9 mouse cellular contexts compared by ENCODE assay signal in genomic region chr10:3920368-3921152, GRCm38 (mm10). TPM values are rescaled to one million over a fixed set of nuclear protein-coding genes. Genes with fewer than 3 reads are reported as not detected.
A peak's percentile ranks its signal among the peaks of the same experiment; 100 is the strongest.
DNase-seq lines count a peak whose midpoint lies in the region; ATAC-seq and TF ChIP-seq lines count a peak whose summit lies in the region.
"Had no signal": no experiment of that assay in that cellular context is flagged by ENCODE, and none has a peak within 500 bp of the region (broad histone marks: within the 10 kb centered on the region; RNA-seq: fewer than 3 reads in every experiment).

No protein-coding gene starts in this region.

- H3K9ac ChIP-seq in kidney, embryonic 14.5 days (ENCODE audit: low read depth, low read length), result no peak overlapping the region
- no peak overlapping the region for H3K9ac ChIP-seq in hindbrain, embryonic 16.5 days (ENCODE audit: low read depth, low read length)

- H3K27ac ChIP-seq in kidney, embryonic 14.5 days (ENCODE audit: low read depth, low read length), result no peak overlapping the region
- no peak overlapping the region for H3K27ac ChIP-seq in hindbrain, embryonic 16.5 days (ENCODE audit: low read depth, low read length)

- H3K4me2 ChIP-seq in kidney, embryonic 14.5 days (replicated peaks; ENCODE audit: low read depth, low read length), result no peak overlapping the region
- no peak overlapping the region for H3K4me2 ChIP-seq in hindbrain, embryonic 16.5 days (ENCODE audit: low read length)

- no peaks in the 10 kb centered on the region for H3K36me3 ChIP-seq in kidney, embryonic 14.5 days (ENCODE audit: control insufficient read depth, insufficient read depth, low read length)
- no peaks in the 10 kb centered on the region for H3K36me3 ChIP-seq in hindbrain, embryonic 16.5 days (ENCODE audit: control insufficient read depth, insufficient read depth, low read length)

- no peak for TF ChIP-seq CTCF in brain, embryonic 14.5 days (IDR thresholded peaks at IDR 0.05; ENCODE audit: borderline replicate concordance, extremely low read depth, insufficient read depth, insufficient read length)
- TF ChIP-seq CTCF in lung, adult 2 months (IDR thresholded peaks at IDR 0.05; ENCODE audit: insufficient read depth, low read length), result no peak

- H3K27me3 ChIP-seq in kidney, embryonic 14.5 days (ENCODE audit: control insufficient read depth, insufficient read depth, low read length), result no peaks in the 10 kb centered on the region
- no peaks in the 10 kb centered on the region for H3K27me3 ChIP-seq in hindbrain, embryonic 16.5 days (replicated peaks; ENCODE audit: control insufficient read depth, insufficient read depth, low read length)
- H3K27me3 ChIP-seq: CH12.LX had no signal

- no peak for ATAC-seq in kidney, embryonic 14.5 days (ENCODE audit: low FRiP score, low TSS enrichment)
- peak; percentile 91 for ATAC-seq in hindbrain, embryonic 16.5 days
- no peak for ATAC-seq in megakaryocyte-erythroid progenitor cell, adult 5-6 weeks (replicated peaks; ENCODE audit: low FRiP score, low TSS enrichment, poor library complexity, severe bottlenecking)

- no peak overlapping the region for H3K4me3 ChIP-seq in kidney, embryonic 14.5 days (ENCODE audit: low read length)
- no peak overlapping the region for H3K4me3 ChIP-seq in hindbrain, embryonic 16.5 days (ENCODE audit: low read length)
- no peak overlapping the region for H3K4me3 ChIP-seq in lung, adult 2 months (replicated peaks; ENCODE audit: extremely low read depth, low read depth, low read length)

- 67% methylated on average over 20 of the region's 20 CpGs for WGBS in kidney, embryonic 14.5 days
- 64% methylated on average over 20 of the region's 20 CpGs for WGBS in hindbrain, embryonic 16.5 days
- WGBS in lung, adult 2 months, result 61% methylated on average over 20 of the region's 20 CpGs

- DNase-seq in kidney, adult 11 months, result peak; percentile 13
- DNase-seq in brain, embryonic 14.5 days (ENCODE audit: low read depth), result peak; percentile 95
- peak; percentile 44 to 52 for DNase-seq in layer of hippocampus, postnatal 36 days
- DNase-seq in lung, adult 2 months, result no peak
- DNase-seq in cerebellum, adult 18-20 months, result no peak

- no peak for TF ChIP-seq POLR2A in brain, embryonic 14.5 days (IDR thresholded peaks at IDR 0.05; ENCODE audit: borderline replicate concordance, extremely low read depth, insufficient read depth, insufficient read length, poor library complexity, severe bottlenecking)
- TF ChIP-seq POLR2A in lung, adult 2 months (IDR thresholded peaks at IDR 0.05; ENCODE audit: borderline replicate concordance, extremely low read depth, low read depth, low read length), result no peak

- no peaks in the 10 kb centered on the region for H3K4me1 ChIP-seq in kidney, embryonic 14.5 days (ENCODE audit: control insufficient read depth, insufficient read depth, low read length)
- no peaks in the 10 kb centered on the region for H3K4me1 ChIP-seq in hindbrain, embryonic 16.5 days (ENCODE audit: control insufficient read depth, insufficient read depth, low read depth, low read length)
- no peaks in the 10 kb centered on the region for H3K4me1 ChIP-seq in lung, adult 2 months (ENCODE audit: control insufficient read depth, insufficient read depth, low read length)

- no peaks in the 10 kb centered on the region for H3K9me3 ChIP-seq in kidney, embryonic 14.5 days (ENCODE audit: control insufficient read depth, low read length)
- H3K9me3 ChIP-seq in hindbrain, embryonic 16.5 days (ENCODE audit: control insufficient read depth, low read length), result no peaks in the 10 kb centered on the region

RNA-seq across cellular contexts. Expression of gene Mthfd1l, which starts 52.4 kb away (rescaled TPM):
- 12.8 and 20.2 TPM in 2 replicates for polyA plus RNA-seq in kidney, embryonic 14.5 days (2014; fragmentation: Nextera tagmentation; extraction: Ambion mirVana)
- 4.2 and 5.3 TPM in 2 replicates for polyA plus RNA-seq in brain, embryonic 14.5 days (2012; rRNA removed)
- 7.2 and 7.9 TPM in 2 replicates for polyA plus RNA-seq in hindbrain, embryonic 16.5 days (2015; fragmentation: Nextera tagmentation; extraction: Ambion mirVana)
- 1 to 10 TPM; 7.7 to 9.3 TPM for total RNA-seq in layer of hippocampus, postnatal 36 days (2021)
- 61.1 and 72.8 TPM in 2 replicates for total RNA-seq in megakaryocyte-erythroid progenitor cell, adult 5-6 weeks (2014; fragmentation: Nextera tagmentation)
- 148 and 156 TPM in 2 replicates for total RNA-seq in megakaryocyte-erythroid progenitor cell, adult 5-6 weeks (2017)
- 1.1 and 1.2 TPM in 2 replicates for polyA plus RNA-seq in lung, adult 2 months (2012; rRNA removed)

Comparison
In these comparisons a context has a peak if more than half of its experiments do, and no peak if none do; other contexts are left out.
1. DNase-seq: peak in kidney, adult 11 months (single experiment), brain, embryonic 14.5 days (single experiment) and layer of hippocampus, postnatal 36 days (2 of 2); none in lung, adult 2 months (single experiment) and cerebellum, adult 18-20 months (0 of 2).